Mouse (Mus musculus): Measurements from ENCODE around the gene Bglap.

Gene Bglap

DNA sequence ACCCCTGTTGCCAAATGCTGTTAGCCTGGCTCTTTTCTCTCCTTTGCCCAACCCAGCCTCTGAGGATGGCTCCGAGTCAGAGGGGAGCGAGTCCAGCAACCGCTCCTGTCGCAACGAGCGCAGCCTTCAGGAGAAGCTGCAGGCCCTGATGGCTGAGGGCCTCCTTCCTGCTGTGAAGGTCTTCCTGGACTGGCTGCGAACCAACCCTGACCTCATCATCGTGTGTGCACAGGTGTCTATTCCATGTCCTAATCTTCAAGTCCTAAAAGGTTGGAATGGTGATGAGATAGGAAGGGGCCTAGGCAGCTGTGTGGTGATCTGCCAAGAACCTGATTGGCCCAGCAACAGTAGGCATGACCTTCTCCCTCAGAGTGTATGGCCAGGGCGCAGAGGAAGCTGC is 31.4 kb downstream of the Bglap start:
- intact Hi-C loops (cut with DNase I) = no loop called here

DNA sequence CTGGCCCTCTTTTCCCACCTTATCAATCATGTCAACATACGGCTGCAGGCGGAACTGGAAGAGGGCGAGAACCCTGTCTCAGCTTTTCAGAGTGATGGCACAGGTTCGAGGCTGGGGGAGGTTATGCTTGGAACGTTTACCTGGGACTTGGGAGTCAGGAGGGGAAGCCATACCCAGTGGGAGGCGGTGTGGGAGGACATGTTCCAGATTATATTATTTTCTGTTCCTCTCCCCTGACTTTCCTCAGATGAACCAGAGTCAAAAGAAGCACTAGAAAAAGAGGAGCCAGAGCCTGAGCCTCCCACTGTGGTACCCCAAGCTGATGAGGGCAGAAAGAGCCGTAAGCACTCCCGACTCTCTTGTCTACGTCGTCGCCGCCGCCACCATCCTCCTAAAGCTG is 33.5 kb downstream of the Bglap start:
- intact Hi-C loops (cut with DNase I) = no loop called here

DNA sequence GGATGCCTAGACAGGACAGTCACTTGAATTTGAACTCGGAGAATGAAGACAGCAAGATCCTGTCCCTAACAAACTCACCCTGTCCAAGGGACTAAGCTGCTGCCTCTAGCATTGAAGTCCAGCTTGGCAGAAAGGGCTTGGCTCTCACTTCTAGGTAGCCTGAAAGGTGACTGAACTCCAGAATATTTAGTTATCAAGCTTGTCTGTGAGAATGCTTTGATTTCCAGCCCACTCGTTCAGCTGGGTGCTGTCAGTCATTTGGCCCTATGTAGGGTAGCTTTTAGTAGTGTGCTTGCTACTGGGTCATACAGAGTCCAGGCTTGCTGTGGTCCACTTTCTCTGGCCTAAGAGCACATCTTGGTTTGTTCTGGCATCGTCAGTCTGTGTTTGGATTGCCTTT is 45.3 kb downstream of the Bglap start:
- intact Hi-C loops (cut with DNase I) = no loop called here

DNA sequence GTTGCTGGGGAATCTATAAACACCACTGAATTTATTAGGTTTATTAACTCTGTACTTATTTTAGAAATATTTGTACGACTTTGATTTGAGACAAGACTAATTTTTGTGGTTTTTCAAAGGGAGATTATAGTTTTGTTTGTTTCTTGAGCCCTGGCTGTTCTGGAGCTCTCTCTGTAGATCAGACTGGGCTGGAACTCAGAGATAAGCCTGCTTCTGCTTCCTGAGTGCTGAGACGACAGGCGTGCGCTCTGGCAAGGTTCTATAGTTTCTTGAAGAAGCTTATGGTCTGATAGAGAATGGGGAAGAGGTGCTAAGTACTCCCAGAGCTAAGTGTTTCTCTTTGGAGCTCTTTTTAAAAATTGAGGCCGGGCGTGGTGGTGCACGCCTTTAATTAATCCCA is 45.9 kb downstream of the Bglap start:
- intact Hi-C loops (cut with DNase I) = no loop called here

DNA sequence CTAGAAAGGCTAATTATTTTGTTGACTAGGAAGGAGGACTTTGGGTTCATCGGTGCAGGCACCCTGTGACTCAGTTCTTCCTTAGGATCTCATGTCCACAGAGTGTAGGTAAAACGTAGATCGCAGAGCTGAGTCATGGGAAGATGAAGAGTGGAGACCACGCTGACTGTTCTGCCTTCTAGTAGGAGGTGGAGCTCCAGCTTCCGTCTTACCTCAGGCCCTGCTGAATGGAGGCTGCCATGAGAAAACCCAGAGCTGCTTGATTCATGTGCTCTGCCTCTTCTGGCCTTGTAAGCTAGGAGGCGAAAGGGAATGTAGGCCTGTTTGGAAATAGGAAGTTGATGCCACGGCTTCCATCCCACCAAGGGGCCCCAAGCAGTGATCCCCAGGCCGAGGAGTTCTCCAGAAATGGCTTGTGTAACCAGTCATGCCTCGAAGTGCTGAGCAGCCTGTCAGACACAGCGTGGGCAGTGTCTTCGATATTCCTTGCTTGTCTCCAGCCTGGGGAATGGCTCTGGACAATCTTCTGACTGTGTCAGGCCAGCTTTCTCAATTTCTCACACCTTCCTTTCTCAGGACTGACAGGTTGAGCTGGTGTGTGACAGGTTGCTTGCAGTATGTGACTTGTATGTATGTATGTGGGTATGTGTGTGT is 46.8 kb downstream of the Bglap start:
- intact Hi-C loops (cut with DNase I) = no loop called here

DNA sequence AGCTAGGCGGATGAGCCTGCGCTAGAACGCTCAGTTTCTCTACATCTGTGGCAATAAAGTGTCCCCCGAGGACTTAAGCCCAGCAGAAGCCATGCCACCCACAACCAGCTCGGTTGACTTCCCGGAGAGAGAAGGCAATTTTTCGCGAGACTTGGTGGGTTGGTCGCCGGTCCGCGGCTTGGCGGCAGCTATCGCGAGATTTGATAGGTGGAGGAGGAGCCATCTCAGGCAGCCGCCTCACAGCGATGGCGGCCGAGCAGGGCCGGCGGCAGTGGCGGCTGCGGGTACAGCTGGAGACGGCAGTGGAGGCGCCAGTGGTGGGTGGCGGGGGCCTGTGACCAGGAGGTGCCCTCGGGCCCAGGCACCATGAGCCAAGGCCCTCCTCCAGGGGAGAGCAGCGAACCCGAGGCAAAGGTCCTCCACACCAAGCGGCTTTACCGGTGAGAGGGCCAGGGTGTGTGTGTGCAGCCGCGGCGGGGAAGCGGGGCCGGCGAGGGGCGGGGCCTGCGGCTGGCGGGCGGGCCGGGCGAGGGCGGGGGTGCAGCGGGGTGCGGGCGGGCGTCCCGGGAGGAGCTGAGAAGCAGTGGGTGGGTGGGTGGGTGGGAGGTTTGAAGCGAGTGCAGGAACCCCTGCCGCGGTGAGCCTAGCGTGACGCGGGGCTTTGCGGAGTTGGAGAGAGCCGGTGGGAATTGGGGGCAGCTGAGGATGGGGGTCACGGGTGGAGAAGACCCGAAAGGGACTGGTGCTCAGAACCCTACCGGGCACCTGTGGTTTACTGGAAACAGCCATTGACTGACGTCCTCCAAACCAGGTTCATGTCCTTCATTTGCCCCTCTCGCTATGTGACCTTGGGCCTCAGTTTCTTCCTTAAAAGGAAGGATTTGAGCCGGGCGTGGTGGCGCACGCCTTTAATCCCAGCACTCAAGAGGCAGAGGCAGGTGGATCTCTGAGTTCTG is 47.9 kb downstream of the Bglap start, which contains the start of the genes Tmem79 and Smg5:
TSS of gene Tmem79 (minus strand) at position 91 of the 956 bp plus-strand sequence.
TSS of gene Smg5 (plus strand) at position 203 of the 956 bp plus-strand sequence.
- intact Hi-C loops (cut with DNase I) = no loop called here

DNA sequence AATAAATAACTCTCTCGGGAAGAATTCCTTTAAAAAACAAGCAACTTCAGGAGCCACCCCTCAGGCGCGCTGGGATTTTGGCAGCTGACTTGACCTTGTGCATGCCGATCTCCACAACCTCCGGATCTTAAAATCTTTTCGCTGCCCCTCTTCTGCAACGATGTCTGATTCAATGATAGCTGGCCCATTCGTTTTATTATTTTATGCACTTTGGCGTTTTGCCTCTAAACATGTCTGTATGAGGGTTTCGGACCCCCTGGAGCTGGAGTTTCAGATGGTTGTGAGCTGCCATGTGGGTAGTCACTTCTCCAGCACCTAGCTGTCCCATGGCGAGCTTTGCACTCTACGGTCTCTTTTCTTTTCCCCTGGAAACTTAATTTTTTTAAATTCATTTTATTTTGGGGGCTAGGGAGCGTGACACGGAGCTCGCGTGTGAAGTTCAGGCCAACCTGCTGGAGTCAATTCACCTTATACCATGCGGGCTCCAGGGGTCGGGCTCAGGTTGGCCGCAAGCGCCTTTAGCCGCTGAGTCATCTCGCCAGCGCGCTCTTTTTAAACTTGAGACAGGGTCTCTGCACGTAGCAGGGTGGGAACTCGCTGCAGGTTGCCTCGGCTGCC is 48.7 kb downstream of the Bglap start:
- intact Hi-C loops (cut with DNase I) = no loop called here

DNA sequence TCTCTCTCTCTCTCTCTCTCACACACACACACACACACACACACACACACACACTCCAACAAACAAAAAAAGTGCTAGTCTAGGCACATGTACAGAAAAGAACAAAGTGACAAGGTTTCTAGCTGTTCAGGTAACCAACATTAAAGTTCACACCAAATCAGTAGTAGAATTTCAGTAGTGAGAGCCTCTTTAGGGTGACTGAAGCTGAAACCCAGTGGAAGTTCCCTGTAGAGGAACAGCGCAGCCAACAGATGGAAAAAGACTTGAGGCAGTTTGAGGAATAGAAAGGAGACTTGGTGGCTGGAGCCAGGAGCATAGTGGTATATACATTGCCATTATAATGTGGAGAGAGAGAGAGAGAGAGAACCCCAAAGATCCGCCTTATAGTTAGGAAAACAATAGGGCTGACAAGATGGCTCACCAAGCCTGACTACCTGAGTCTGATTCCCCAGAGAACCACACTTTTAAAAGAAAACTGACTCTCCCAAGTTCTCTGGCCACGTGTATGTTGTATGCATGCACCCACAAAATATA is 49.3 kb downstream of the Bglap start:
- intact Hi-C loops (cut with DNase I) = no loop called here

DNA sequence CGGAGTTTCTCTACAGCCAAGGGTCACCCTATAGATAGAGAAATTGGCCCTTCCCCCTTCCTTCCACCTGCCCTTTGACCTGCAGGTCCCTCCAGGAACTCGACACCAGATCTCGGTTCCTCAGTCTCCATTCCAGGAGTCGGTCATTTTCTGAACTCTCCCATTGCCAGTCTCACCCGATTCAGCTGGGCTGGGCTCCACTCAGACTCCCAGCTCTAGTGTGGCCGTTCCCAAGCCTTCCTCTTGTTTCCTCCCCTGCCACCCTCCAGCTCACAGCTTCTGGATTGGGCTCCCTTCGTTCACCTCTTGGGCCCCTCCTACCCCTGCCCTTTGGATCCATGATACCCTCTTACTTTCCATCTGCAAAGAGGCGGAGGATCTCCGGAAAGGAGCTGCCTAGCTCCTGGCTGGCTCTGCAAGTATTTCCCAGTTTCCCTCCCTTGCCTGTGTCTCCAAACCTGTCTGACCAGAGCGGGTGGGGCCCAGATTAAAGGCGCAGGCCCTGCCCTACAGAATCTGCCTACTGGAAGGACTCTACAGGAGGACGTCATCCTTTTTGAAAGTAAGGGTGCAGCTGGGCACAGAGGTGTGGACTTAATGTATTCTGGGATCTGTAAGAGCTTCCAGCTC is 50.1 kb downstream of the Bglap start:
- intact Hi-C loops (cut with DNase I) = no loop called here
